Mouse (Mus musculus) liver, adult 2 months (tissue): ENCODE data around the gene Nme7.

Experiments used
- CTCF ChIP-seq: fragments of 200-500 bp; IDR thresholded peaks from 2 replicates; pipeline ENCODE4 v1.5.1; 2011; ENCODE audit warnings: low read depth, low read length, control low read depth
- POLR2A ChIP-seq: fragments of 200-500 bp; IDR thresholded peaks from 2 replicates; pipeline ENCODE4 v1.6.1; 2011; ENCODE audit warnings: low read length, control low read depth; ENCODE audit not compliant: insufficient read depth; ENCODE audit errors: extremely low read depth

DNA sequence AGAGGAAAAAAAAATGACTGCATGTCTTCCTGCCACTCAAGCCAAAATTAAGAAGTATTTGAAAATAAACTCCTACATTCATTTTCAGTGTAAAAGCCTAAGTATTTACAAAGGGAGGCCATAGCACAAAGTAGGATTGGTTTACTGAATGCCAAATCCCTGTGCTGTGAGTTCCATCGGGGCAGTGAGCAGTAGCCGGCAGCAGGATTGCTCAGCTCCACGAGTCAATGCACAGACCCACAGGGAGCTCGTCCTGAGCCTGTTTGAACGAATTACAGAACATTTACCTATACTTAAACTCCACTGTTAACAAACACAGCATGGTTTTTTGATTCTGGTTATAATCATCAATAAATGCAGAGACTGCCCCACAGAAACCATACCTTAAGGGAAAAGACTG is 128.7 kb downstream of the Nme7 start:
- TF ChIP-seq CTCF (no peak), POLR2A (no peak)
